Mouse (Mus musculus) c-Kit-negative CD71-positive TER-119-positive erythroid progenitor cells, embryonic 14.5 days (primary cell): ENCODE data around the gene Klf8.

Experiments used
- DNase-seq: peaks from one replicate; pipeline ENCODE4 v3.0.0-alpha.2; 2013; ENCODE audit warnings: low read depth, low spot score

Gene Klf8

DNA sequence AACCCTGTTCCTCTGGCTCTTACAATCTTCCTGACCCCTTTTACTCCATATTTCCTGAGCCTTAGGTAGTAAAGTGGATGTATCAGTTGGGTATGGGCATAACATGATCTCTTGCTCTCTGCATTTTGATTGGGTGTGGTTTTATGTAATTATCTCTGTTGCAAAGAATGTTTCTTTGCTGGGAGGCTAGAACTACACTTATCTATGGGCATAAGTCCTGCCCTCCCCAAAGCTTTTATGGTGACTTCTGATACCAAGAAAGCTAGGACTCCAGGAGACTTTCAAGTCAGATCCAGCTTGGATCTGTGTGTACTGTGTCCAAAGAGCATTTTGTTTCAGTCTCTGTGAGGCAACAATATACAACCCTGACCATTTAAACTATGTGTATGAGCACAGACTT is 202.3 kb downstream of the Klf8 start:
- DNase-seq = no peak

DNA sequence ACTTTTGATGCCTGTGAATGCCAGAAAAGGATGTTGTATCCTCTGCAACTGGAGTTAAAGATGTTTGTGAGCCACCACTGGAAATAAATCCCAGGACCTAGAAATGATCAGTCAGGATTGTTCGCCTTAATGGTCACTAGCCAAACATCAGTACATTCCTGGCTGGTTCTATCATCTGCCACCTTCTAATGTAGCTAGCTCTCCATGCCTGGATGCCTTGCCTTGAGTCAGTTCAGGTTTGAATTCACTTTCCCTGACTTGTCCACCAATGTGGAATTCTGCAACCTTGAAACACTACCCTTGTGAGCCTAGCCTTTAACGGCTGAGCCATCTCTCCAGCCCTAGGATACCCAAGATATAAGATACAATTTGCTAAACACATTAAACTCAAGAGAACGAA is 202.8 kb downstream of the Klf8 start:
- DNase-seq = no peak
